Mouse (Mus musculus): ENCODE measurements around the gene Pkib. TPM values are rescaled to one million over a fixed set of nuclear protein-coding genes. Genes with fewer than 3 reads are reported as not detected.

The Pkib gene
- polyA plus RNA-seq, 1 experiment = 2.1 TPM

GRCm38 (mm10) chr10:57747127-57747526 is 115.3 kb downstream of the Pkib start:
- no peak for TF ChIP-seq CTCF (IDR thresholded peaks at IDR 0.05; ENCODE audit: insufficient read depth, low read length)
- no peak for TF ChIP-seq POLR2A (IDR thresholded peaks at IDR 0.05; ENCODE audit: borderline replicate concordance, extremely low read depth, low read depth, low read length)
- DNase-seq = no peak
- Histone ChIP-seq H3K4me1 (ENCODE audit: control insufficient read depth, insufficient read depth, low read length) (no peaks in the 10 kb centered on the region; the same call in 1 of the 2 replicates), H3K4me3 (replicated peaks; ENCODE audit: extremely low read depth, low read depth, low read length) (no peak overlapping the region)

- Histone ChIP-seq H3K4me3 (replicated peaks; ENCODE audit: extremely low read depth, low read depth, low read length) (no peak overlapping the region), H3K4me1 (ENCODE audit: control insufficient read depth, insufficient read depth, low read length) (no peaks in the 10 kb centered on the region; the same call in 1 of the 2 replicates)
- TF ChIP-seq CTCF (IDR thresholded peaks at IDR 0.05; ENCODE audit: insufficient read depth, low read length) (no peak), POLR2A (IDR thresholded peaks at IDR 0.05; ENCODE audit: borderline replicate concordance, extremely low read depth, low read depth, low read length) (no peak)
- no peak for DNase-seq
- WGBS = 85% methylated on average over 1 of the region's 1 CpGs
Measured at GRCm38 (mm10) chr10:57753343-57753742, 121.6 kb downstream of the Pkib start.

GRCm38 (mm10) chr10:57755201-57755736 is 123.5 kb downstream of the Pkib start:
- 73% methylated on average over 2 of the region's 2 CpGs for WGBS
- Histone ChIP-seq H3K4me1 (ENCODE audit: control insufficient read depth, insufficient read depth, low read length) (no peaks in the 10 kb centered on the region), H3K4me3 (replicated peaks; ENCODE audit: extremely low read depth, low read depth, low read length) (no peak overlapping the region)
- DNase-seq = no peak
- TF ChIP-seq CTCF (IDR thresholded peaks at IDR 0.05; ENCODE audit: insufficient read depth, low read length) (no peak), POLR2A (IDR thresholded peaks at IDR 0.05; ENCODE audit: borderline replicate concordance, extremely low read depth, low read depth, low read length) (no peak)

- TF ChIP-seq POLR2A (IDR thresholded peaks at IDR 0.05; ENCODE audit: borderline replicate concordance, extremely low read depth, low read depth, low read length) (no peak), CTCF (IDR thresholded peaks at IDR 0.05; ENCODE audit: insufficient read depth, low read length) (no peak)
- WGBS = 88% methylated on average over 2 of the region's 2 CpGs
- no peak overlapping the region for H3K4me3 ChIP-seq (replicated peaks; ENCODE audit: extremely low read depth, low read depth, low read length)
- H3K4me1 ChIP-seq (ENCODE audit: control insufficient read depth, insufficient read depth, low read length) = no peaks in the 10 kb centered on the region
- DNase-seq = no peak
Measured at GRCm38 (mm10) chr10:57758999-57759398, 127.2 kb downstream of the Pkib start.

DNA sequence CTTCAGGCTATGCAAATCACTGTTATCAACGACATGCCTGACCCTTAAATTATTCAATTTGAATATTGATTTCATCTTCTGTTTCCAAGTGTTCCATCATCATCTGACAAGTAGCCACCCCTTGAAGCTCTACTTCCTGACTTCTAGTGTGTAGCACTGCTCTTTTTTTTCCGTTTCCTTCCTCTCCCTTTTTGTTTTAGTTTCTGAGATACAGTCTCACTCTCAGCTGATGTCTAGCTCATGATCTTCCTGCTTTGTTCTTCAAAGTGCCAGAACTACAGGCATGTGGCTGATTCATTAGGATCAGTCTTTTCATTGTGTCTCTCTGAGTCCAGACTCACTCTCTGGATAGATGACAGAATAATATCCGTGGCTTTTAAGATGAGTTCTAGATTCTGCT is 128.9 kb downstream of the Pkib start:
- H3K4me3 ChIP-seq (replicated peaks; ENCODE audit: extremely low read depth, low read depth, low read length) = no peak overlapping the region
- 45% methylated on average over 3 of the region's 3 CpGs for WGBS
- TF ChIP-seq POLR2A (IDR thresholded peaks at IDR 0.05; ENCODE audit: borderline replicate concordance, extremely low read depth, low read depth, low read length) (no peak), CTCF (IDR thresholded peaks at IDR 0.05; ENCODE audit: insufficient read depth, low read length) (no peak)

GRCm38 (mm10) chr10:57763044-57763443 is 131.3 kb downstream of the Pkib start:
- 7% methylated on average over 1 of the region's 1 CpGs for WGBS
- Histone ChIP-seq H3K4me3 (replicated peaks; ENCODE audit: extremely low read depth, low read depth, low read length) (no peak overlapping the region), H3K4me1 (ENCODE audit: control insufficient read depth, insufficient read depth, low read length) (no peaks in the 10 kb centered on the region)
- TF ChIP-seq POLR2A (IDR thresholded peaks at IDR 0.05; ENCODE audit: borderline replicate concordance, extremely low read depth, low read depth, low read length) (no peak), CTCF (IDR thresholded peaks at IDR 0.05; ENCODE audit: insufficient read depth, low read length) (no peak)
- DNase-seq = no peak

More for the DNA sequence above, 128.9 kb downstream of the Pkib start:
- no peak for DNase-seq
- H3K4me1 ChIP-seq (ENCODE audit: control insufficient read depth, insufficient read depth, low read length) = no peaks in the 10 kb centered on the region

DNA sequence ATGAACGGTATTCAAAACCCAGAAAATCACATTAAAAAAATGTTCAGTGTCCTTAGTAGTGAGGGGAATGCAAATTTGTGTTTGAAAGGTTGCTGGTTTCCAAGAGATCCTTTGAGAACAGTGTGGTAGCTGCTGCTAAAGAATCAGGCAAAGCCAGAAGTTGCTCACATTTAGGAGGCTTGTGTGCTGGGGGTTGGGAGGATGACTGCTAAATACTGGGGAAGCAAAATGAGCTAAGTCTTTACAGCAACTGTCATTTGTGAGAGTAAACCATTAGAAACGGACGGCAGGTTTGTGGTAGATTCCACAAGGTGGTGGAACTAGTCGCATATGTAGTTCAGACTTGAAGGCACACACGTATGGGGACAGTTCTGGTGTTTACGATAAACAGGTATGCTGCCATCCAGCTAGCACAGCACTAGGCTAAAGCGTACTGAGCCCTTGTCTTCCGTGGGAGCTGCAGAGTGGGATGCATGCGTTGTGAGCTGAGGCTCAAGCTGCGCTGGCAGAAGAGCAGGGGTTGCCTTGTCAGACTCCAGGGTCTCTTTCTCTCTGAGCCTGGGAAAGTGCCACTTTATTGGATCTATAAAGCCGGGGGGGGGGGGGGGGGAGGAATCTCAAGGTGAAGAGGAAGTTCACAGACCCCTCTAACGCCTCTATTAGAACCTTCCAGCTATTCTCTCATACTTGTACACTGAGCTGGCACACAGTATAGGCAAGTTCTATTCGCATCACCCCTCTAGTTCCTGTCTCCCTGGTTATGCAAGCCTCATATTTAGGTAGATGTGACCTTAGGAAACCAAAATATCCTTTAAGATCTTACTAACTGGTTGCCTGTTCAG is 151.7 kb downstream of the Pkib start:
- no peak for DNase-seq
- no peak for TF ChIP-seq CTCF (IDR thresholded peaks at IDR 0.05; ENCODE audit: insufficient read depth, low read length)
- TF ChIP-seq POLR2A (IDR thresholded peaks at IDR 0.05; ENCODE audit: borderline replicate concordance, extremely low read depth, low read depth, low read length) = no peak
- H3K4me3 ChIP-seq (replicated peaks; ENCODE audit: extremely low read depth, low read depth, low read length) = no peak overlapping the region
- H3K4me1 ChIP-seq (ENCODE audit: control insufficient read depth, insufficient read depth, low read length) = no peaks in the 10 kb centered on the region
- WGBS = 53% methylated on average over 13 of the region's 13 CpGs

GRCm38 (mm10) chr10:57784131-57784875 is 152.5 kb downstream of the Pkib start:
- TF ChIP-seq POLR2A (IDR thresholded peaks at IDR 0.05; ENCODE audit: borderline replicate concordance, extremely low read depth, low read depth, low read length) (no peak), CTCF (IDR thresholded peaks at IDR 0.05; ENCODE audit: insufficient read depth, low read length) (no peak)
- no peak overlapping the region for H3K4me3 ChIP-seq (replicated peaks; ENCODE audit: extremely low read depth, low read depth, low read length)
- 30% methylated on average over 7 of the region's 7 CpGs for WGBS
- no peak for DNase-seq
- no peaks in the 10 kb centered on the region for H3K4me1 ChIP-seq (ENCODE audit: control insufficient read depth, insufficient read depth, low read length)

- 45% methylated on average over 7 of the region's 7 CpGs for WGBS
- TF ChIP-seq POLR2A (IDR thresholded peaks at IDR 0.05; ENCODE audit: borderline replicate concordance, extremely low read depth, low read depth, low read length) = no peak
- no peak for TF ChIP-seq CTCF (IDR thresholded peaks at IDR 0.05; ENCODE audit: insufficient read depth, low read length)
Measured at GRCm38 (mm10) chr10:57784876-57785150, 153.0 kb downstream of the Pkib start, which contains the start of gene Fabp7. Gene Fabp7, plus strand, starts transcription at chr10:57784881.

More at GRCm38 (mm10) chr10:57784876-57785150, 153.0 kb downstream of the Pkib start, which contains the start of gene Fabp7:
- no peak for DNase-seq
- no peaks in the 10 kb centered on the region for H3K4me1 ChIP-seq (ENCODE audit: control insufficient read depth, insufficient read depth, low read length)
- H3K4me3 ChIP-seq (replicated peaks; ENCODE audit: extremely low read depth, low read depth, low read length) = no peak within 1 kb of the TSS

All from lung, adult 2 months (tissue).